Mouse (Mus musculus): ENCODE measurements around the gene Gm21836.
A peak's percentile ranks its signal among the peaks of the same experiment; 100 is the strongest.
"Not testable (repeated sequence)": the region's sequence is repeated elsewhere in the genome, so short reads cannot be mapped to it uniquely, and the experiment has no call there.

Gene Gm21836

GRCm38 (mm10) chr9:124493693-124494092 is at the start of gene Gm21836:
Gene Gm21836 (minus strand): TSS chr9:124493793.
- DNase-seq, result not testable (repeated sequence)

GRCm38 (mm10) chr9:124480361-124480980 is 13.1 kb downstream of the Gm21836 start:
- DNase-seq, result not testable (repeated sequence)

GRCm38 (mm10) chr9:124478081-124478480 is 15.5 kb downstream of the Gm21836 start:
- DNase-seq, result no peak

- peak in 1 of 2 experiments; percentile 7 for DNase-seq
Measured at GRCm38 (mm10) chr9:124476096-124476902, 17.3 kb downstream of the Gm21836 start, which contains the start of gene Ppp2r3d. Gene Ppp2r3d (minus strand): TSS chr9:124476898.

GRCm38 (mm10) chr9:124475689-124476088 is 17.9 kb downstream of the Gm21836 start:
- DNase-seq, result no peak

- DNase-seq, result peak in 1 of 2 experiments; percentile 11
Measured at GRCm38 (mm10) chr9:124456572-124456971, 37.0 kb downstream of the Gm21836 start.
